Mouse (Mus musculus) large intestine, adult 2 months (tissue): ENCODE results near the gene Gm28047. TPM values are rescaled to one million over a fixed set of nuclear protein-coding genes. Genes with fewer than 3 reads are reported as not detected.

ENCODE experiments used
- DNase-seq: peaks from one replicate; pipeline ENCODE4 v3.0.0-alpha.2; 2012; ENCODE audit warnings: low read depth, low spot score
- WGBS: fragments of 180-500 bp; shearing (Covaris S2); methylation state at CpG from one replicate; pipeline ENCODE4 v1.1.7; 2018; 5-methylcytosine and 5-hydroxymethylcytosine counted together
- polyA plus RNA-seq: library from polyadenylated mRNA; depleted of rRNA; stranded (reverse); fragments of >200 nt; gene quantifications from 2 replicates; pipeline ENCODE4 v1.2.3, GENCODE M21; 2012; rRNA removed

The Gm28047 gene
- polyA plus RNA-seq, 1 experiment = not detected

DNA sequence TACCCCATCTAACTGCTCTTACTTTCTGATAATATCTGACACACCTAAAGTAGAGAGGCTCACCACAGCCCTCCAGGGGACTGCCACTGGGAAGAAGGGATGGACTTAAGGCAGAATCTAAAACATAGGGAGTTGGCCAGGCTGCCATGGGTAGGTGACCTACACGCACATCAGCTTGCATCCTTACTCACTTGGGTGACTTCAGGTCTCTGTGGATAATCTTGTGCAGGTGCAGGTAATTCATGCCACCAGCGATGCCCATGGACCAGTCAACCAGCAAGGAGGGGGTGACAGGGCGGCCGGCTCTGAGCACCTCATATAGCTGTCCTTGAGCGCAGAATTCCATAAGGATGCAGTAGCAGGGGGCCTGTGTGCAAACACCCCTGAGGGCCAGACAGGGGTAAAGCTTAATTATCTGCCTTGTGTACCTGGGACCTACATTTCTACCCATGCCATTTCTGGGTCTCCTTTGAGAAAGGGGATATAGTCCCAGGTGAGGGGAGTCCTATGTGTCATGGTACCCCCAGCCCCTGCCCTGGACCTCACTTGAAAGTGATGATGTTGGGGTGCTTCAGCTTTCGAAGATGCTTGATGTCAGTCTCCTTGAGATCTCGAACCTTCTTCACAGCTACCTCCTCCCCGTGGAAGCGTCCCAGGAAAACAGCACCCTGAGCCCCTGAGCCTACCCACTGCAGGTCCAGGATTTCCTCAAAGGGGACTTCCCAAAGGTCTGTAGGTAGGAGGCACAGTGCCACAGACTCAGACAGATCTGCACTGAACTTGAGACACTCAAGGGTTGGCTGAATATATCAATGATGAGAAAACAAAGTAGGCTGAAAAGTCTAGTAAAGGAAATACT is 120.7 kb downstream of the Gm28047 start:
- DNase-seq = no peak
- 88% methylated on average over 9 of the region's 9 CpGs for WGBS

- DNase-seq = no peak
- WGBS = 89% methylated on average over 1 of the region's 1 CpGs
Observed at GRCm38 (mm10) chr15:102503447-102503846, 121.4 kb downstream of the Gm28047 start, which contains the start of gene Gm10337. Gene Gm10337 (plus strand): TSS chr15:102503722.

- WGBS = 39% methylated on average over 9 of the region's 9 CpGs
- DNase-seq = no peak
Observed at GRCm38 (mm10) chr15:102502254-102502840, 122.5 kb downstream of the Gm28047 start.

GRCm38 (mm10) chr15:102501084-102501814 is 123.6 kb downstream of the Gm28047 start:
- DNase-seq = no peak
- 77% methylated on average over 19 of the region's 19 CpGs for WGBS

DNA sequence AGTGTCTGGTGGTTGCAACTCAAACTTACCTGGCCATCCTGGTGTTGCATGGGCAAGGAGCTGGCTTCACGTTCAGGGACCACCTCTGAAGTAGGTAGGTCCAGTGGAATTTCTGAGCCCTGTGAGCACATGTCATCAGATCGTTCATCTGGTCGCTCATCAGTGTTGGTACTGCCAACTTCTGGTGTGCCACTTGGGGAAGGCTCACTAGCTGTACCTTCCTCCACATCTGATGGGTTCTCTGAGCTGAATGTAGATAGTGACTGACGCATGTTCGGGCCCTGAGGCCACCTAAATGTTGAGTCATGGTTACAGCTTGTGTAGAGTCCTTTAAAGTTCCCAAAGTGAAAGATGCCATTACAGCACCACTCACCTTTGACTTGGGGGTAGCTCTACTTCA is 124.4 kb downstream of the Gm28047 start:
- no peak for DNase-seq
- 90% methylated on average over 5 of the region's 5 CpGs for WGBS

DNA sequence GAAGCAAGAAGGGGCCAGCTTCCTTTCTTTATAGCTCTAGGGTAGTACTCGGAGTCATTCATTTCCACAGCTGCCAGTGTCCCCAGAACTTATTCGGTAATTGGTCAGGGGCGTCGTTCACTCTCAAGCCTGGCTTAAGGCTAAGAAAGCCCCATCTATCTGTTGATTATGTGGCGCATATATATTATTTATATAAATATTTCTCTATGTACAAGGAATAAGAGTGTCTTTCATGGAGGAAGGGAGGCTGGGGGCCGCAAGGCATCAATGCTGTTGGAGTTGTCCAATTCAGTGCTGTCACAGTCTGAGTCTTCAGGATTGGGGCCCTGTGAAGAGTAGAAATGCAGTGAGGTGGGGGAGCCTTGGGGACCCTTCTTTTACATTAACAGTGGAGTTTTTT is 125.0 kb downstream of the Gm28047 start:
- no peak for DNase-seq
- WGBS = 84% methylated on average over 6 of the region's 6 CpGs

DNA sequence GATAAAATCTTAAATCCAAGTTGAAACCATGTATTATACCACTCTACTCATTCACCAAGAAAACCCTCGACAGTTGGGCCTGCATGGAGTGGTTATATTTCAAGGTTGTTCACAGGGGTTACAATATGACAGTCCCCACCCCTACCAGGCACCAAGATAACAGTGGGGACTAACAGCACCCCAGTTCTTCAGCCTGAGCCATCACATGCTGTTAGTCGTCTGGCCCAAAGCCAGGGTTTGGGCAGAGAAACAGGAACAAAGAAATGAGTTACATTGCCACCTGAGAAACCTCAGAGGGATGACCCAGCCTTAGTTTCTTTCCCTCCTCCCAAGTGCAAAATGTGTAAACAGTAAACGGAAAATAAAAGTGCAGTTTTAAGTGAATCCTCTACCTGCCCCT is 125.5 kb downstream of the Gm28047 start:
- WGBS = 43% methylated on average over 3 of the region's 3 CpGs
- DNase-seq = no peak

- 81% methylated on average over 3 of the region's 3 CpGs for WGBS
- DNase-seq = no peak
Observed at GRCm38 (mm10) chr15:102498322-102498721, 126.5 kb downstream of the Gm28047 start.

DNA sequence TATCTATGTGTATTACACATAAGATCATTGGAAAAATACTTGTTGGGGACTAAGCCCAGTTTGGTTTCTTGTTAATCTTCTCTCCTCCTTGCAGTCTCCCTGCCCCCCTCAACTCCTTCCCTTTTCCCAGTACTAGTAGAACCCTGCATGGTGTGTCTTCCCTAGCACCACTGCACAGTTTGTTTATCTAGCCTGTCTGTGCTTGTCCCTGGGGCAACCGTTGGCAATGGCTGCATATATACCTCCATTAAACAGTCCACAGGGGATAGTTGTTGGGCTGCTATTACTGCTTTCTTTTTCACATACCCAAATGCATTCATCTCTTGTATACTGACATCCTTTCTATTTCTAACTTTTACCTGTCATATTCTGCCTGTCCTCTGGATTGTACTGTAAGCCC is 137.2 kb downstream of the Gm28047 start:
- DNase-seq = no peak
- 59% methylated on average over 1 of the region's 1 CpGs for WGBS

- no peak for DNase-seq
- WGBS = 93% methylated on average over 12 of the region's 12 CpGs
Observed at GRCm38 (mm10) chr15:102485853-102486252, 139.0 kb downstream of the Gm28047 start.

DNA sequence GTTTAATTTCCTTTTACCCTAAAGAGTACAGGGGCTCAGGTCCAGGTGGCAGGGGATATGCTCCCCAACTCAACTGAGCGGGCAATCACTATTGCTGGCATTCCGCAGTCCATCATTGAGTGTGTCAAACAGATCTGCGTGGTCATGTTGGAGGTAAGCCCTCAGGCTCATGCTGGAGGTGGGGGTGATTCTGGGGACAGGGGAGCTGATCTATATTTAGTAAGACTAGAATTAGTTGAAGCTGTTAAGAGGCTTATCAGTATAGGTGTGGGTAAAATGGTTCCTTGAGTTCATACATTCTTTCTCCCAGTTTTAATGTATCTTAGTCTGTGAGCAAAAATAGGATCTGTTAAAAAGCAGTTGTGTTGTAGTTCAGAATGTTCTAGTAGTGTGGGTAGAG is 141.7 kb downstream of the Gm28047 start:
- no peak for DNase-seq

GRCm38 (mm10) chr15:102474520-102474919 is 150.3 kb downstream of the Gm28047 start:
- 76% methylated on average over 2 of the region's 2 CpGs for WGBS
- no peak for DNase-seq

More for the DNA sequence above, 141.7 kb downstream of the Gm28047 start:
- WGBS = 94% methylated on average over 3 of the region's 3 CpGs

Other genes with a start within 250 kb of the Gm28047 start
- gene Sp1, start 218.9 kb downstream of the Gm28047 start, polyA plus RNA-seq = 10.3 and 19.7 TPM in 2 replicates
- 0.16 and 1.0 TPM in 2 replicates for gene Amhr2, start 179.7 kb downstream of the Gm28047 start, polyA plus RNA-seq
- gene Prr13, start 166.0 kb downstream of the Gm28047 start, polyA plus RNA-seq = 734 and 781 TPM in 2 replicates
- gene Pcbp2, start 154.5 kb downstream of the Gm28047 start, polyA plus RNA-seq = 449 and 466 TPM in 2 replicates
- gene Gm10337, start 121.3 kb downstream of the Gm28047 start, polyA plus RNA-seq = not detected in 2 replicates
- 2.6 and 2.7 TPM in 2 replicates for gene Map3k12, start 108.0 kb downstream of the Gm28047 start, polyA plus RNA-seq
- gene Tarbp2, start 106.9 kb downstream of the Gm28047 start, polyA plus RNA-seq = 82.8 and 89.5 TPM in 2 replicates
- 3.1 and 3.6 TPM in 2 replicates for gene Npff, start 100.1 kb downstream of the Gm28047 start, polyA plus RNA-seq
- 45.0 and 47.4 TPM in 2 replicates for gene Atf7, start 397 bp upstream of the Gm28047 start, polyA plus RNA-seq
- gene Atp5g2, start 47.3 kb upstream of the Gm28047 start, polyA plus RNA-seq = 376 and 414 TPM in 2 replicates
- gene Calcoco1, start 97.1 kb upstream of the Gm28047 start, polyA plus RNA-seq = 11.2 and 17.4 TPM in 2 replicates